Mouse (Mus musculus) adrenal gland, postnatal 25 days (tissue): ENCODE data around the gene BC004004. TPM values are rescaled to one million over a fixed set of nuclear protein-coding genes. Genes with fewer than 3 reads are reported as not detected.
A peak's percentile ranks its signal among the peaks of the same experiment; 100 is the strongest.
"Not testable (repeated sequence)": the region's sequence is repeated elsewhere in the genome, so short reads cannot be mapped to it uniquely, and the experiment has no call there.

Source experiments
- DNase-seq: peaks from one replicate; pipeline ENCODE4 v3.0.0; 2021; ENCODE audit warnings: mixed read lengths
- long read RNA-seq: library from polyadenylated mRNA; stranded (forward); transcript quantifications from one replicate; pipeline ENCODE4 v2.0.0, GENCODE M21; 2021
- total RNA-seq: library from RNA; stranded (reverse); gene quantifications from 2 replicates; pipeline ENCODE4 v1.2.3, GENCODE M21; 2021

The BC004004 gene
- 116 and 134 TPM in 2 replicates for total RNA-seq
- long read RNA-seq, full-length matches to known transcripts, result 90 of 106 reads
- long read RNA-seq, partial matches to known transcripts, result 9 of 106 reads
- long read RNA-seq, other reads (novel, unspliced or antisense), result 7 of 106 reads

DNA sequence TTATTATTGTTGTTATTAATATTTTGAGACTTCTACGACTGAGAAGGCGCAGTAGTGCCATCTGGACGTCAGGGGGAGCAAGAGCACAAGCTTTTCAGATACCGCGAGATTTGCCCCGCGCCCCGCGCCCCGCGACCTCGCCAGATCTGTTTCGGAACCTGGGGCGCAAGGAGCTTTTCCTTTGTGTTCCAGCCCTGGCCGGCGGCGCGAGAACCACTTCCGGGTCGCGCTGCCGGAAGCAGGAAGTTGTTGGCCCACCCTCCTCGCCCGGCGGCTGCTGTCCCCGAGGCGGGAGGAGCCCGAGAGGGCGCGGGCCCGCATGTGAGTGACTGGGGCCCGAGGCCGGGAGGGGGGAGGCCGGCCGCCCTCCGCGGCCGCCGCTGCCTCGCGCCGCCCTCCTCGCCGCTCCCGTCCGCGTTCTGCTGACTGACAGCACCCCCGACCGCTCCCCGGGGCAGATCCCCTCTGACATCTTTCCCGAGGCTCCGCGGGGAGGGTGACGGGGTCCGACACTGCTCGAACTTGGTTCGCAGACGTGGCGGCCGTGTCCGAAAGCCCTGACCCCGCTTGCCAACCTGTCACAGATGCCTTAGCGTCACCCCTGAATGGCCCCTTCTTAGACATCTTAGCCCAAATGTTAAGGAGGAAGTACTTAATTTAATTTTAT, at the start of gene BC004004:
TSS of gene BC004004 (plus strand) at position 107 of the 667 bp plus-strand sequence.
- peak; percentile 96 for DNase-seq

DNA sequence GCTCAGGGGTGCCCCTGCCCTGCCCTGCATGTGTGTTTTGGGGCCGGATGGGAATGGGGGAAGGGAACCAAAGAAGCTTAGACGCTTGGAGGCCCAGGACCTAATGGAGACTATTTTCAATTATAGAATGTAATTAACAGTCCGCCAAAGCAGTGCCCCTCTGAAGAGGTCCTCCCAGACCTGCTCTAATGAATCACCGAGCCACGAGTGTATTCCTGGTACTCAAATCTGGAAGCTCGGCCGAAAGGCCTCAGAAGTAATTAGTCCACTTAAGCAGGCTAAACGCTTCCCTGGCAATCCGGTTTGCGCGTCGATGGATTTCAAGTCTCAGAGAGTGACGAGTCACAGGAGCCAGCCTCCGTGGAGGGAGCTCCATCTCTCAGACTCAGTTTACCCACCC, 48.0 kb upstream of the BC004004 start:
- no peak for DNase-seq

DNA sequence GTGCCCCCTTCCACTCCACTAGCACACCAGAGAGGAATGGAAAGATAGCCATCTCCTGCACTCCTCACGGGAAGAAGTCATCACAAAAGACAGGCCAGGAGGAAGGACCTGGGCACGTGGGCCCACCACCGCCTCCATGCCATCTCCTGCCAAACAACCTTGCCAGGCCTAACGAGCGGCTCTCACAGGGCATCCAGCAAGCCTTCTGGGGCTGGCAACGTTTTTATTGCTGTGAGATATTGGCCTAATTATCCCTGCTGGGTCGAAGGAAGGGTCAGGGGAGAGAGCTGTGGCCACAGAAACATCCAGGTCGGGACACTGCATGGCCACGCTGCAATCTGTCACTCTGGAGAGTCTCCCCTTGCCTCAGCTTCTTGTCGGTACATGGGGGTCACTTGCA, 37.5 kb upstream of the BC004004 start:
- no peak for DNase-seq

DNA sequence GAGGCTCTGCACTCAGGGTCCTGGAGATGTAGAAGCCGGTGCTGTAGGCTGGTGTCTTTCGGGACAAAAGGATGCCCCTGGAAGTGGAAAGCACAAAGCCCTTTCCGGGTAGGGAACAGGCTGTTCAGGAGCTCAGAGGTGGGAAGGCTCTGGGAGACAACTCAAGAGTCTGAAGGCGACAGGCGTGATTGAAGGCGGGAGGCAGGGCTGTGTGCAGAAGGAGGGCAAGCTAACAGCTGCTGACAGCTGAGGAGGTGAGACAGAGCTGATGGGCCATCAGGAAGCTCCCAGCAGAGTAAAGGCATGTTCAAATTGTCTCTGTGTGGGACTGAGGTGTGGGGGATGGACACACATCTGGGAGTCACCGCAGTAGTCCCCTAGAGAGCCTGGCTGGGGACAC, 32.5 kb upstream of the BC004004 start:
- no peak for DNase-seq

DNA sequence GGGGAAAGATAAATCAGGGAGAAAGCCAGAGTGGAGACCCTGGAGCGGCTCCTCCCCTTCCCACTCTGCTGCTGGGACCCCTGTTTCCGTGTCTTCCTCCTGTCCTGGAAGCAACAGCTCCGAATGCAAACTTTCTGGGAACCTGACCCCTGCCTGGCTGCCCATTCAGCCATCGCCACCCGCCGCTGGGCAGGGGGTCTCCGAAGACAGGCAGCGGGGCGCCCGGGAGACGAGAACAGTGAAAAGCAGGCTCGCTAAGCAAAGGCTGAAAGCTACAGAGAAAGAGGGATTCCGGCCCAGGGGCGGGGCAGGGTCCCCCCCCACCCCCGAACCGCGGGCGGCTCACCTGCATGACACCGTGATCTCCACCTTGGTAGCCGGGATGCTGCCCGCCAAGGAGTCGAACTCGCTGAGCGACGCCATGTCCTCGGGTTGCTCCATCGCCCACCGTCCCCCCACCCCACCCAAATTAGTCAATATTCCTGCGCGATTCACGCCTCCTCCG, 31.3 kb upstream of the BC004004 start:
- DNase-seq, result no peak

DNA sequence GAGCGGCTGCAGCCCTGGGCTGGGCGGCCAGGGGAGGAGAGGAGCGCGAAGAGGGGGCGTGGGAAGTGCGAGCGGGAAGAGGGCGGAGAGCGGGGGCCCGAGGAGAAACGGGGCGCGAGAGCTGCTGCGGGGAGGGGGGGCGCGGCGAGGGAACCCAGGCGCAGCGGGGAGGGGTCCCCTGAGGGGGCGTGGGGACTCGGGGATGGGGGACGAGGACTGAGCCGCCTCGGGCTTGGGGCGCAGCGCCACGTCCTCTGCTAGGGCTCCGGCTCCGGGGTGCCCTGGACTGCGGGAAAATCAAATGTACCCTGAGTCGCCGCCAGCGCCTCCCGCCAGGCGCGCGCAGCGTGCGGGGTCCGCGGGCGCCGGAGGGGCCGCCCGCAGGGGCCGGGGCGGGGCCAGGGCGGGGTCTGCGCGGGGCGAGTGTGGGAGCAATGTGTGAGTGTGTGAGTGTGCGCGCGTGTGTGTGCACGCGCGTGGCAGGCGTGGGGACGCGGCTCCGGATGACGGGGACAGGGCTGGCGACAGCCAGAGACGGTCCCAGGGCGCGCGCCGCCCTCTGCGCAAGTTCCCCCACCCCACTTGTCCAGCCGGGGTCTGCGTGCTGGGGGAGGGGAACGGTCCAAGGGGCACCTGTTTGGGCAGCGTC, 30.7 kb upstream of the BC004004 start, which contains the start of gene Cpne5:
TSS of gene Cpne5 (minus strand) at position 396 of the 649 bp plus-strand sequence.
- no peak for DNase-seq

DNA sequence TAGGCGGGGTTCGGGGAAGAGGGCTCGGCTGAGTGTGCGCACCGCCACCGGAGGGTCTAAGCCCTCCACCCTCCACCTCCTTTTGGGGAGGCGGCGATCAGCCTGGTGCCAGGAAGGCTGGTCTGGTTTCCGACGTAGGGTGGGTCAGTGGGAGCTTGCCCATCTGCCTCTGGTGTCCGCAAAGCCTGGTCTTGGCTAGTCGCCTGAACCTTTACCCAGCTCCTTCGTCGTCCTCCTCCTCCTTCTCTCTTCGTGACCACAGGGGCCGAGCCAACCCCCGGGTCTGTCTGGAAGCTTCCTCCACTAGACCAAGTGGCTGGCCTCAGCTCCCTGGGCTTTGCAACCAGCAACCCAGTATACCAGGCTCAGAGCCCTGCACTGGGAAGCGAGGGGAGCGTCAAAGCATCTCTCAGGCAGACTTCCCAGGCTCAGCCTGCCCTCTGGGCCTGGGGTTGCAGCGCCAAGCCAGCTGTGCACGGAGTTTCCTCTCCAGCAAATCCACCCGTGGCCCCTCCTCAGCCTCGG, 30.1 kb upstream of the BC004004 start:
- DNase-seq, result no peak

DNA sequence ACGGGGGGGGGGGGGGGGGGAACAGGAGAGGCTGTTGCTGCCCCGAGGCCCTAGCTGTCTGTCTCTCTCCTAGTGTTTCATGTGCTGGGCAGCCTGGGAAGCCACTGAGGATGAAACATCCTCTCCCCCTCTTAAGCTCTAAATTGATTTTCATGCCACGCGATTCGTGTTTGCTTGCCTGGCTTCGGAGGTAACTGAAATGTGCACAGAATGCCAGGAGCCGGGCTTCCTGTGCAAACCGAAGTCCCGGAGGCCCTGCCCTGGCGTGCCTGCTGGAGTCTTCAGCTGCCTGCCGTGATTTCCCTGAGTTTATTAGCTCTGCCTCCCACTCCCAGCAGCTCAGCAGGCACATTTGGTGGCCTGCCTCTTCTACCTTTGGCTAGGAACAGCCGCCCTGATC, 23.7 kb upstream of the BC004004 start:
- no peak for DNase-seq

DNA sequence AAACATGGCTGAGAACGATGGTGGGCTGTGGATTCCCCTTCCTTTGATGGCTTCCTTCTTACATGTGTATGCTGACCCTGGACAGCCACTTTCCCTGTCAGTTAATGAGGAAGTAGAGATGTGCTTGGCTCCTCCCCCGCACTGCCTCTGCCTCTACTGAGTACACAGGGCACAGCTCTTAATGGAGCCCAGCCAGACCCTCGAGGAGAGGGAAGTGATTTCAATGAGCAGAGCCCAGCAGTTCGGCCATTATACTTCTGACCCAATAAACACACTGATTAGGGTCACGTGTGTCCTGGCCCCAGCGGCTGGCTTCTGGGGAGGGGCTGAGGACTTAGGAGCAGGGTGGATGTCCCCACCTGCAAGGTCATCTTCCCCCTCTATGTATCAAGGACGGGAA, 22.9 kb upstream of the BC004004 start:
- no peak for DNase-seq

DNA sequence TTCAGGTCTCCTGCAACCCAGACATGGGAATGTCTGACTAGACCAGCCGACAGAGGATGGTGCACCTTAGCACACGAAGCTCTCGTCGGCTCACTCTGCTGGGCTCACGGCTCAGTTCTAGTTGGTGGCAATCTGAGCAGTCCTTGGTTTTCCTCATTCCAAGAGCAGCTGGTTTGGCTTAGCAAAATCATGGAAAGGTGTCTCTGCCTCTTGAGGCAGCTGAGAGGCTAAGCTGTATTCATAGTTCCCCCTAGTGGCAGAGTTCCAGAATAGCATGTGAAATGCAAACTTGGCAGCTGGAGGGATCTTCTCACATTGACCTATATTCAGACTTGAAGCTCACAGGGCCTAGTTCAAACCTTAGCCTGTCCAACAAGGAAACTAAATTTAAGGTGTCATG, 22.0 kb upstream of the BC004004 start:
- no peak for DNase-seq

DNA sequence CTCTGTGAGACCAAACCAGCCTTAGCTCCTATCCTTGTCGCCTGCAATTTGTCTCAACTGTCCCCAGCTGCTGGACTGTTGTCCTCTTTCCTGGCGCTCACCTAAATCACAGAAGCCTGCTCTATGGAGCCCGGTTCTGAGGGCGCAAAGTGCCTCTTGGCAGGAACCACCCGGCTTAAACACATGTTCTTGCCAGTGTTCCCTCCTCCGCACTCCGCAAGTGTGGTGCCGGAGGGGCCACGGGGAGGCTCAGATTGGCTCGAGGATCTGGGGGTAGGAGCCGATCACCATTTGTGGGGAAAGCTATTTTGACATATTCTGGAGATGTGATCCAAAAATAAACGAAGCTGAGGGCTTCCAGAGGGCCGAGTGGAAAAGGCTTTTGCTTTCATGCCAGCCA, 20.7 kb upstream of the BC004004 start:
- DNase-seq, result no peak

DNA sequence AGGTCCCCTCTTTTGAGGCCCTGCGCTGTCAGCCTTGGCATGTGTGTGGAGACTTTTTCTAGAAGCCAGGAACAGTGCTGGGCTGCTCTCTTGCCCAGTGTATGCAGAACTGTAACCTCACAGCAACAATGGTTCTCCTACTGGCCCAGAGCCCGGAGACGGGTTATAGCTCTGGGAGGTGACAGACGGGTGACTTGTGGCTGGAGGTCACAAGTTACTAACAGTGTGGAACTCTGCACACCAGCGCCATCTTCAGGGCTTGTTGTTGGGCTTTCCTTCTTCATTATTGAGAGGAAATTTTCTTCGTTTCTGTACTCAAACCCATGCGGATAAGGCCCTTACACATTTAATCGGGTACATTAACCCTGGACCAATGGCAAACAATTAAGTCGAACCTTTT, 19.1 kb upstream of the BC004004 start:
- peak; percentile 78 for DNase-seq

DNA sequence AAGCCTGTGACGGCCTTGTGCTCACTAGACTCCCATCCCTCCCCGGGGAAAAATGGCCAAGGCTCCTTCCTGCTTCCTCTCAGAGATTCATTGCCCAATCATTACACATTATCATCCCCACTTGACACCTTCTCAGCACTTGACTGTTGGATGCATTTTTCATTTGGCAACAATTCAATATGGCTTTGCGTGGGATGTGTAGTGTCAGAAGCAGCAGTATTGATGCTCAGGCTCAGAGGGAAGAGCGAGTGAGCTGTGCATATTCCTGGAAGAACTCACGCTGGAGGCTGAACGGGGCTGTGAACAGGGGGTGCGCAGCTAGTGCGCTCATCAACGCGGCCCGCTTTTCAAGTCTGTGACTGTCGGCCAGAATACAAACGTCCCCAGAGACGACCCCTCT, 17.6 kb upstream of the BC004004 start:
- not testable (repeated sequence) for DNase-seq

DNA sequence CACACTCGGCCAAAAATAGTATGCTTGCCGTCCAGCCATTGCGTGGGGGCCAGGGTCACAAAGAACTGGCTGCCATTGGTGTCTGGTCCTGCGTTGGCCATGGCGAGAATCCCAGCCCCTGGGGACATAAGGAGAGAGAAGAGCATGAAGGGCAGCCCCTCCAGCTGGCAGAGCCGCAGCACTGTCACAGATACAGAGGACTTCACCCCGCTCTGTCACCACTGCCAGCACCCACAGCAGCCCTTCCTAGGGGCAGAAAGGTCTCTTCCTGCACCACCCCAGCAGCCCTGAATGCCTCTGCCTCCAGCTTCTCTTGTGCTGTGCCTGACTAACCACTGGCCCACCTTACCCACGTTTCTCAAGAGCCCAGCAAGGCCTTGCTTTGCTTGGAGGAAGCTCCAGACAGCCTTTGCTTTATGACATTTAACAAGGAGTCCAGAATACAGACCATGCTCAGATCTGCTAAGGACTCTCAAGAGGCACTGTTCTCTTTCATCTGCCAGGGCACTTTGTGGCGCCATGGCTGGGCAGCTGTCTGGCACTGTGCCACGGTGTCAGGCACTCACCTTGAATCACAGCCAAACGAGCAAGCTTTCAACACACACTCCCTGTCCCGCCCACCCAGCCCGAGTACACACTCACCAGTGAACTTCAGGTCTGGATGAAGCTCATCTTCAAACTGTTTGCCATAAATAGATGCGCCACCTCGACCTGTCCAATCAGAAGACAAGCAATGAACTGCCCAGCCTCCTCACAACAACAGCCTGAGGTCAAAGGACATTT, 16.8 kb upstream of the BC004004 start:
- peak; percentile 92 for DNase-seq

DNA sequence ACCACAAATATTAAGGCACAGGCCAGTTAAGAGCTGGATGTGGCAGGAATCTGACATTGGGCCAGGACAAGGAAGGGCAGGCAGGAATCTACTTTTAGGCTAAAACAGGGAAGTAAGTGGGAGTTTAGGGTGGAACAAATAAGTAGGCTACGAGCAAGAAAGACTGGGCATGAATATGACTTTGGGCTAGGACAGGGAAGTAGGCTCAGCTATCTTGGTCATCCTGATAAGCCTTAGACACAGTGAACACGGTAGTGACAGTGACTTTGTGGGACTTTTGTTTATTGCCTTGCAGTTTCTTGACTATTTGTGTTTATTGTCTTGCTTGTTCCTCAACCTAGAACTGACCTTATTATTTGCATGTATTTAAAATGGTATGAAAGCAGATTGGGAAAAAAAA, 15.4 kb upstream of the BC004004 start:
- DNase-seq, result no peak

DNA sequence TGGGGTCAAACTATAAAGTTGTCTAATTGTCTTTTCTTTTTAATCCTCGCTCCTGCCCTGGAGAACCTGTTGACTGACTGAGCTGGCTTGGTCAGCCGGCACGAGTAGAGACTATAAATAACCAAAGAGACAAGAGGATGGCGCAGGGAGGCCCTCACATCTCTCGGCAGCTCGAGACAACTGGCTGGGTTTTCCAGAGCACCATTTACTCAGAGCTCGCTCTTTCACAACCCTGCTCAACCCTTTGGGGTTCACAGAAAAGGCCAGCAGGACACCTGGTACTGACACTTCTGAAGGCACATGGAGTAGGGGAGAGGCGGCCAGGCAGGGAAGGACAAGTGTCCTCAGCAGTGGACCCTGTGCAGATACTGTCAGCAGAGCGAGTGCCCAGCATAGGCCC, 14.9 kb upstream of the BC004004 start:
- no peak for DNase-seq

DNA sequence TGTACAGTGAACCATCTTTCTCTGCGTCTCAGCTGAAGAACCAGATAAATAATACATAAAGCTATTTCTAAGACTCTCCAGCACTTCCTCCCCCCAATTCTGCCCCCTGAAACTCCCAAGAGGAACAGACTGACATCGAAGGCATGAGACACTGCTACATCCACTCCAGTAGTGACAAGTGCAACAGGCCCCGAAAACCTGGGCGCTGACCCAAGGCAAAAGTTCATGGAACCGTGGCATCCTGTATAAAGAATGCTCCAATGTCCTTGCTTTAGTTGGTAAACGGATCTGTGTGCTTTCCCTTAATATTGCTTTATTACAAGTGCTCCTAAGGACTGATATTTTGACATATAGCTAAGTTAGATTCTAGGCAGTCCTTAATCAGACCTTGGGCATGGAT, 13.8 kb upstream of the BC004004 start:
- DNase-seq, result peak; percentile 44

DNA sequence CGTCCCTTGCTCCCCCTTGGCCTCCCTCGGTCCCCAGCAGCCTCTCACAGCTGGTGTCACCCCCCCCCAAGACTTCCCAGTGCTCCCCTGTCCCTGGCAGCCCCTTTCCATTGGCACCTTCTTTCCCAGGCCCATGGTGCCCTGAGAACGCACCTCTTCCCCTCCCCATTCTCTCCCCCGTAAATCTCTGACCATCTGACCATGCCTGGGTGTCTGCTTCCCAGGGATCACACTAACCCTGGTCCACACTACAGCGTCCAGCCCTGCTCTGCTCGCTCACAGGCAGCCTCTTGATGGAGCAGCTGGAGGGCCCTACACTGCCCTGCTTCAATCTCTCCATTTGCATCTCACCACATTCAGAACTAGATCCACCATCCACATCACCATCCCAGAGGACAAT, 12.1 kb upstream of the BC004004 start:
- DNase-seq, result no peak

DNA sequence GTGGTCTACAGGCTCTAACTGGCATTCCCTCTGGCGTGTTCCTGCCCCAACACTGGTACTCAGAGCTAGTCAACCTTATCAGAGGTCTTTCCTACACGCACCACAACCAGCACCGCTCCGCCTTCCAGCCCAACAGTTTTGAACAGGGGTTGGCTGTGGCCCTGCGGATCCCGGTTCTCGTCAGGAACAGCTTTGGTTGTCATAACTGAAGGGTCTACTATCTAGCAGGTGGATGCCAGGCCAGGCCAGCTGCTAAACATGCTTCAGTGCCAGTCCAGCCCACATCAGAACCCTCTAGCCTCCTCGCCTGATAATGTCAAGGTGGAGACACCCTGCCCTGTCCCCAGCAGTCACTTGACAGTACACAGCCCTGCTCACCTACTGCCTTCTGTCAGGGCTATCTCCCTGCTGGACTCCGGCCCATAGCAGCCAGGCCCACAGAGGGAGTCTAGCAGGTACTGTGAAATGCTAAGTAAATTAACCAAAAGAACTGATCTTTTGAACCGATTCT, 11.5 kb upstream of the BC004004 start:
- no peak for DNase-seq

DNA sequence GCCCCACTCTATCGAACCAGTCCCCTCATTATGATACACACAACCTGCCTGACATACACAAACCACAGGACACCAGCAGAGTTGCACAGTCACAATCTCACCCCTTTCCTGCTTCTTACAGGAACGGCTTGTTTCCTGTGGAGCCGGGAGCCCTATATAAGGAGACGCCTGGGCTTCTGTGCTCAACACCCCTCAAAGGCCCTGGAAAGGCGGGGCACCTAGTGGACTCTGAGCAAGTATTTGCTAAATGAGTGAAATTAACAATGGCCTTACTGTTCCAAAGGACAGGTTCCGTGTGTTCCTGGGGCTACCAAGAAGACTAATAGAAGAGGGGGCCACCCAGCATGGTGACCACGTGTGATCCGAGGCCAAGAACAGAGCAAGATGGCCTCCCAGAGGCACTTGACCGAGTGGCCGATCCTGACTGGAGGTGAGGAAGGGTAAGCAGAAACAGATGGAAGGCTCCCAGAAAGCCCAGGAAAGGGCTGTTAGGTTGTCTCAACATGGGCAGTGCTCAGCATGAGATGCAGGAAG, 10.5 kb upstream of the BC004004 start:
- DNase-seq, result no peak

DNA sequence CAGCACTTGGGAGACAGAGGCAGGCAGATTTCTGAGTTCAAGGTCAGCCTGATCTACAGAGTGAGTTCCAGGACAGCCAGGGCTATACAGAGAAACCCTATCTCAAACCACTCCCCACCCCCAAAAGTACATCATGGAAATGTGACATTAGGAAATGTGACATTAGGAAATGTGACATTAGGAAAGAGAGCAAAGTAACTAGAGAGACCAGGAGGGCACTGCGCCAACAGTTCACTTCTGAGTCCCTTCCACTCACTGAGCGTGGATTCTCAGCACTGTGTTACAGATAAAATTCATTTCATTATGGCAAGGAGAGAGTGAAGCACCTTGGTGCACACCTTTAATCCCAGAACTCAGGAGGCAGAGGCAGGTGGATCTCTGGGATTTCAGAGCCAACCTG, 9.7 kb upstream of the BC004004 start:
- DNase-seq, result no peak

DNA sequence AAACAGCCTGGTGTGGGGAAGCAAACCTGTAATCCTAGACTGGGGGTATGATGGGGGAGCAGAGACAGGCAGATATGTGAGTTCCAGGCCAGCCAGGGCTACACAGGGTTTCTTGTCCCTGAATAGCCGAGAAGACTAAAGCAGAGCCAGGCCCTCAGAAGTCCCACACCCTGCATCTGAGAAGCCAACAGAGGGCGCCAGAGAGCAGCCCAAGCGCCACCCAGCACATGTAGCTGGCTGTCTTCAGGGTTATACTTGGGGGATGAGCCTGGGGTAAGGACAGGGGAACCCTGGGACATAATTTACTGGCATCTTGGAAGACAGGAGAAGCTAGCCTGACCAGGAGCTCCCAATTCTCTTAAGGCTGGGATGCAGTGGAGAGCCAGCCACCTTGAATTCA, 9.1 kb upstream of the BC004004 start:
- DNase-seq, result peak; percentile 79
